Mouse (Mus musculus) lung, adult 2 months (tissue): ENCODE results near the gene Kif21b.

Experiments used
- CTCF ChIP-seq: fragments of 200-500 bp; IDR thresholded peaks from 2 replicates; pipeline ENCODE4 v1.5.1; 2011; ENCODE audit warnings: mild to moderate bottlenecking, low read length, control low read depth; ENCODE audit not compliant: insufficient read depth
- POLR2A ChIP-seq: fragments of 200-500 bp; IDR thresholded peaks from 2 replicates; pipeline ENCODE4 v1.6.1; 2011; ENCODE audit warnings: low read depth, mild to moderate bottlenecking, control low read depth, low read length, borderline replicate concordance; ENCODE audit errors: extremely low read depth

DNA sequence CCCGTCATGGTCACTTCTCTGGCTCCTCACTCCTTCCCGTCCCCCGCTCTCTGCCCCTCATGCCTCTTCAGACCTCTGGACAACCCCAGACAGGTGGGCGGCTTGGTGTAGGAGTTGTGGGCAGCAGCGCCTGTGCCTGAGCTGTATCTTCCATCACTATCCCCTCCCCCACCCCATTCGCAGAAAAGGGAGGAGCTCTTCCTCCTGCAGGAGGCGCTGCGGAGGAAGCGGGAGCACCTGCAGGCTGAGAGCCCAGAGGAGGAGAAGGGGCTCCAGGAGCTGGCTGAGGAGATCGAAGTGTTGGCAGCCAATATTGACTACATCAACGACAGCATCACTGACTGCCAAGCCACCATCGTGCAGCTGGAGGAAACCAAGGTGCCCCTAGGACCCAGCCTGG, 28.6 kb downstream of the Kif21b start:
- TF ChIP-seq CTCF, result no peak
- TF ChIP-seq POLR2A, result no peak
